Comparison of ENCODE assay signal across 10 mouse cellular contexts in genomic region chr2:134872490-134872781, GRCm38 (mm10).
DNase-seq lines count a peak whose midpoint lies in the region; ATAC-seq and TF ChIP-seq lines count a peak whose summit lies in the region.
"Had no signal": no experiment of that assay in that cellular context is flagged by ENCODE, and none has a peak within 500 bp of the region (broad histone marks: within the 10 kb centered on the region; RNA-seq: fewer than 3 reads in every experiment).

No protein-coding gene starts in this region.

- peak; percentile 68; the same call in 1 of the 2 replicates for ATAC-seq in lung, embryonic 14.5 days (ENCODE audit: insufficient read depth)
- peak; percentile 62 for ATAC-seq in heart, embryonic 11.5 days (replicated peaks; ENCODE audit: insufficient number of reproducible peaks, low FRiP score, low TSS enrichment)
- ATAC-seq in forebrain, postnatal 0 days = no peak
- no peak for ATAC-seq in forebrain, embryonic 13.5 days
- ATAC-seq: hindbrain, postnatal 0 days had no signal

- H3K4me1 ChIP-seq in lung, embryonic 14.5 days (ENCODE audit: insufficient read depth) = peaks cover 9% of the 10 kb centered on the region
- peaks cover 10% of the 10 kb centered on the region; the same call in 1 of the 2 replicates for H3K4me1 ChIP-seq in heart, embryonic 11.5 days (ENCODE audit: control insufficient read depth, insufficient read depth, low read length)
- no peaks in the 10 kb centered on the region for H3K4me1 ChIP-seq in forebrain, postnatal 0 days (ENCODE audit: insufficient read depth)
- H3K4me1 ChIP-seq in forebrain, embryonic 13.5 days = peaks cover 13% of the 10 kb centered on the region; the same call in 1 of the 2 replicates

- no peak overlapping the region for H3K4me3 ChIP-seq in gastrocnemius, adult 2 months
- H3K4me3 ChIP-seq in lung, embryonic 14.5 days (ENCODE audit: low read depth, low read length) = no peak overlapping the region
- no peak overlapping the region for H3K4me3 ChIP-seq in heart, embryonic 11.5 days (ENCODE audit: low read depth, low read length)
- no peak overlapping the region for H3K4me3 ChIP-seq in forebrain, postnatal 0 days (ENCODE audit: low read depth, low read length)
- no peak overlapping the region for H3K4me3 ChIP-seq in forebrain, embryonic 13.5 days
- H3K4me3 ChIP-seq: left cerebral cortex, adult 2 months had no signal

- TF ChIP-seq CTCF in gastrocnemius, adult 2 months (IDR thresholded peaks at IDR 0.05) = no peak
- TF ChIP-seq CTCF in lung, embryonic 14.5 days (IDR thresholded peaks at IDR 0.05; ENCODE audit: low read depth) = no peak
- no peak for TF ChIP-seq CTCF in forebrain, postnatal 0 days (IDR thresholded peaks at IDR 0.05; ENCODE audit: low read depth)

- H3K4me2 ChIP-seq in lung, embryonic 14.5 days = no peak overlapping the region
- peak overlapping the region; percentile 47 for H3K4me2 ChIP-seq in heart, embryonic 11.5 days
- no peak overlapping the region for H3K4me2 ChIP-seq in forebrain, postnatal 0 days (ENCODE audit: low read depth)
- H3K4me2 ChIP-seq in forebrain, embryonic 13.5 days = no peak overlapping the region

- H3K27ac ChIP-seq in gastrocnemius, adult 2 months = peak overlapping the region; percentile 39
- peak overlapping the region; percentile 48; the same call in 1 of the 2 replicates for H3K27ac ChIP-seq in lung, embryonic 14.5 days (ENCODE audit: low read depth)
- peak overlapping the region; percentile 84 for H3K27ac ChIP-seq in heart, embryonic 11.5 days (ENCODE audit: low read depth, low read length)
- H3K27ac ChIP-seq in forebrain, postnatal 0 days (ENCODE audit: low read depth, low read length) = no peak overlapping the region
- H3K27ac ChIP-seq in forebrain, embryonic 13.5 days = no peak overlapping the region
- H3K27ac ChIP-seq: hindbrain, postnatal 0 days; left cerebral cortex, adult 2 months had no signal

- H3K9ac ChIP-seq in lung, embryonic 14.5 days = no peak overlapping the region
- no peak overlapping the region for H3K9ac ChIP-seq in heart, embryonic 11.5 days (ENCODE audit: low read depth, low read length)
- H3K9ac ChIP-seq in forebrain, postnatal 0 days = no peak overlapping the region
- H3K9ac ChIP-seq in forebrain, embryonic 13.5 days = no peak overlapping the region

- no peak for DNase-seq in gastrocnemius, adult 2 months
- DNase-seq in gastrocnemius, postnatal 25 days = no peak
- DNase-seq in lung, embryonic 14.5 days = peak; percentile 69
- no peak for DNase-seq in lung, postnatal 25 days (ENCODE audit: low spot score)
- peak; percentile 13 for DNase-seq in lung, postnatal 14 days
- no peak for DNase-seq in forebrain, postnatal 0 days

- H3K9me3 ChIP-seq in lung, embryonic 14.5 days (ENCODE audit: low read depth, low read length) = no peaks in the 10 kb centered on the region
- H3K9me3 ChIP-seq in heart, embryonic 11.5 days (replicated peaks; ENCODE audit: control insufficient read depth, low read length) = no peaks in the 10 kb centered on the region
- H3K9me3 ChIP-seq in forebrain, postnatal 0 days (ENCODE audit: low read length) = no peaks in the 10 kb centered on the region
- H3K9me3 ChIP-seq in forebrain, embryonic 13.5 days (replicated peaks) = no peaks in the 10 kb centered on the region

- intact Hi-C loops in gastrocnemius, adult 2 months (cut with DNase I) = no loop called here

- H3K27me3 ChIP-seq in lung, embryonic 14.5 days (ENCODE audit: insufficient read depth, low read length) = no peaks in the 10 kb centered on the region
- no peaks in the 10 kb centered on the region for H3K27me3 ChIP-seq in heart, embryonic 11.5 days (ENCODE audit: control insufficient read depth, insufficient read depth, low read length)
- no peaks in the 10 kb centered on the region for H3K27me3 ChIP-seq in forebrain, postnatal 0 days (ENCODE audit: insufficient read depth, low read length)
- no peaks in the 10 kb centered on the region for H3K27me3 ChIP-seq in forebrain, embryonic 13.5 days

- H3K36me3 ChIP-seq in lung, embryonic 14.5 days (ENCODE audit: insufficient read depth) = no peaks in the 10 kb centered on the region
- no peaks in the 10 kb centered on the region for H3K36me3 ChIP-seq in heart, embryonic 11.5 days (ENCODE audit: control insufficient read depth, insufficient read depth, low read length)
- no peaks in the 10 kb centered on the region for H3K36me3 ChIP-seq in forebrain, postnatal 0 days (ENCODE audit: insufficient read depth)
- H3K36me3 ChIP-seq in forebrain, embryonic 13.5 days (ENCODE audit: poor library complexity, severe bottlenecking) = no peaks in the 10 kb centered on the region

Comparison
In these comparisons a context has a peak if more than half of its experiments do, and no peak if none do; other contexts are left out.
1. DNase-seq: peak in lung, embryonic 14.5 days (single experiment) and lung, postnatal 14 days (single experiment); none in gastrocnemius, adult 2 months (single experiment), gastrocnemius, postnatal 25 days (single experiment), lung, postnatal 25 days (single experiment) and forebrain, postnatal 0 days (single experiment).
2. H3K27ac ChIP-seq: peak in gastrocnemius, adult 2 months (single experiment), lung, embryonic 14.5 days (single experiment) and heart, embryonic 11.5 days (single experiment); none in forebrain, postnatal 0 days (single experiment) and forebrain, embryonic 13.5 days (single experiment).
3. ATAC-seq: peak in lung, embryonic 14.5 days (single experiment) and heart, embryonic 11.5 days (single experiment); none in forebrain, postnatal 0 days (single experiment) and forebrain, embryonic 13.5 days (single experiment).